Mouse (Mus musculus) hindbrain, embryonic 11.5 days (tissue): ENCODE data around the gene Tnfaip2. TPM values are rescaled to one million over a fixed set of nuclear protein-coding genes. Genes with fewer than 3 reads are reported as not detected.

ENCODE experiments used
- ATAC-seq: fragments of 200-750 bp; cut with Nextera tagmentation; 2 replicates; pipeline ENCODE4 v1.8.0; 2017; ENCODE audit warnings: mild to moderate bottlenecking, moderate TSS enrichment, moderate library complexity; ENCODE audit not compliant: low FRiP score
- DNase-seq: peaks from one replicate; pipeline ENCODE4 v3.0.0-alpha.2; 2015; ENCODE audit warnings: low spot score
- H3K27ac ChIP-seq: fragments of 300-500 bp; sonication (generic); 2 replicates; pipeline ENCODE4 v1.5.1; 2014; ENCODE audit warnings: mild to moderate bottlenecking, low read depth, low read length
- H3K27me3 ChIP-seq: fragments of 300-500 bp; sonication (generic); 2 replicates; pipeline ENCODE4 v1.6.1; 2014; ENCODE audit warnings: mild to moderate bottlenecking, low read length, moderate library complexity, mixed read lengths; ENCODE audit not compliant: control insufficient read depth, insufficient read depth
- H3K36me3 ChIP-seq: fragments of 300-500 bp; sonication (generic); 2 replicates; pipeline ENCODE4 v1.6.1; 2014; ENCODE audit warnings: mild to moderate bottlenecking, low read length, moderate library complexity, mixed read lengths; ENCODE audit not compliant: control insufficient read depth, insufficient read depth
- H3K4me1 ChIP-seq: fragments of 300-500 bp; sonication (generic); replicated peaks from 2 replicates; pipeline ENCODE4 v1.6.1; 2014; ENCODE audit warnings: low read length, mixed read lengths; ENCODE audit not compliant: control insufficient read depth, insufficient read depth
- H3K4me2 ChIP-seq: fragments of 300-500 bp; sonication (generic); replicated peaks from 2 replicates; pipeline ENCODE4 v1.6.1; 2014; ENCODE audit warnings: mild to moderate bottlenecking, low read depth, low read length
- H3K4me3 ChIP-seq: fragments of 300-500 bp; sonication (generic); 2 replicates; pipeline ENCODE4 v1.5.1; 2014; ENCODE audit warnings: low read depth, low read length
- H3K9ac ChIP-seq: fragments of 300-500 bp; sonication (generic); 2 replicates; pipeline ENCODE4 v1.6.1; 2014; ENCODE audit warnings: low read depth, low read length
- H3K9me3 ChIP-seq: fragments of 300-500 bp; sonication (generic); 2 replicates; pipeline ENCODE4 v1.6.1; 2016; ENCODE audit warnings: low read length; ENCODE audit not compliant: control insufficient read depth
- WGBS: fragments of 180-500 bp; shearing (Covaris S2); extraction: QIAGEN DNeasy Blood & Tissue Kit; methylation state at CpG from one replicate; pipeline ENCODE4 v1.1.7; 2014; 5-methylcytosine and 5-hydroxymethylcytosine counted together
- polyA plus RNA-seq: library from polyadenylated mRNA; unstranded; fragments of >200 nt; fragmentation: Nextera tagmentation; extraction: Ambion mirVana; gene quantifications from 2 replicates; pipeline ENCODE4 v1.2.1, GENCODE M21; 2014

Tnfaip2 gene
- polyA plus RNA-seq, 1 experiment from 2014 or later: 1.9 TPM

DNA sequence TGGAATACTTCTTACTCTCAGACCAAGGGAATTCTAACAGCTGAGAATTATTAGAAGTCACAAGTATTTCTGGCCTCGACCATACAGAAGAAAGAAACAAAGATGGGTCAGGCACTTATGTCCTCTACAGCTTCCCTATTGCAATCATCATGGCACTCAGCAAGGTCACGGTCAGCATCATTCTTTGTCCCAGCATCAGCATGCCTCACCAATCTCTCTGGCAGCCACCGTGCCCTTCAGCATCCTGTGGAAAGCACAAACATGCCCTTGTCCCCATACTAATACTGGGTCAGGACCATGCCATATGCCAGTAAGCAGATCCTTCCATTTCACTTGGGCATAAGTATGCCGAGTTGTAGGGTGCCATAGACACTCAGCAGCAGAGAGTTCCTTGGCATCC lies 52.7 kb downstream of the Tnfaip2 start:
- no peak overlapping the region for H3K9ac ChIP-seq
- no peak overlapping the region for H3K4me3 ChIP-seq
- ATAC-seq: no peak
- H3K4me1 ChIP-seq: no peaks in the 10 kb centered on the region
- no peaks in the 10 kb centered on the region for H3K9me3 ChIP-seq
- no peaks in the 10 kb centered on the region for H3K27me3 ChIP-seq
- H3K36me3 ChIP-seq: no peaks in the 10 kb centered on the region
- no peak for DNase-seq
- 65% methylated on average over 4 of the region's 4 CpGs for WGBS
- no peak overlapping the region for H3K27ac ChIP-seq
- no peak overlapping the region for H3K4me2 ChIP-seq

DNA sequence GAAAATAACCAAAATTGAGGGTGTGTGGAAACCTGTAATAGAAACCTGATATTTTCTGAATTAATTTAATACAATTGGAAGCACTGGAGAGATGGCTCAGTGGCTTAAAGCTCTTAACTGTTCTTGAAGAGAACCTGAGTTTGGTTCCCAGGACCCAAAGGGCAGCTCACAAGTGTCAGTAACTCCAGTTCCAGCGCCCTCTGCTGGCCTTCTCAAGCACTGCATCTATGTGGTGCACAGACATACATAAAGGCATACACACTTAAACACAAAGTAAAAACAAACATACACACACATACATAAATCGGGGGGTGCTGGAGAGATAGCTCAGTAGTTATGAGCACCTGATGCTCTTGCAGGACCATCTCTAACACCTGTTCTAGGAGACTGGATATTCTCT lies 54.8 kb downstream of the Tnfaip2 start:
- no peaks in the 10 kb centered on the region for H3K27me3 ChIP-seq
- H3K4me3 ChIP-seq: no peak overlapping the region
- DNase-seq: peak; percentile 22
- H3K4me2 ChIP-seq: no peak overlapping the region
- 49% methylated on average over 2 of the region's 2 CpGs for WGBS
- H3K27ac ChIP-seq: no peak overlapping the region
- H3K4me1 ChIP-seq: 0 out of 2 replicates have a peak, but pooled peaks cover 2% of the 10 kb centered on the region
- no peak overlapping the region for H3K9ac ChIP-seq
- H3K36me3 ChIP-seq: no peaks in the 10 kb centered on the region
- no peaks in the 10 kb centered on the region for H3K9me3 ChIP-seq
- ATAC-seq: no peak

DNA sequence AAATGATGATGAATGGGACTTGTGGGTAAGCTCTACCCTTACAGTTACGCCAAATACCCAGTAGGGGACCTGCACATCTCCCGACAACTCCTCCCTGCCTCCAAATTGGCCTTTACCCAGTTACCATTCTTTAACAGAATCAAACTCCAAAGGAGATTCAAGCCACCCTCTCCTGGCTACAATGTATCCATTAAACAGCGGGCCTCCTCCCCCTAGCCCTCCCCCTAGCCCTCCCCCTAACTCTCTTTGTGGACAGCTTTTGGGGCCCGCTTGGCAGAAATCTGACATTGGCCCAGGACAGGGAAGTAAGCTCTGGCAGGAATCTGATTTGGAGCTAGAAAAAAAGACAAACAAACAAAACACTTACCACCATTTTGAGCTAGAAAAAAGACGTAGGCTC lies 57.3 kb downstream of the Tnfaip2 start:
- 47% methylated on average over 5 of the region's 5 CpGs for WGBS

DNA sequence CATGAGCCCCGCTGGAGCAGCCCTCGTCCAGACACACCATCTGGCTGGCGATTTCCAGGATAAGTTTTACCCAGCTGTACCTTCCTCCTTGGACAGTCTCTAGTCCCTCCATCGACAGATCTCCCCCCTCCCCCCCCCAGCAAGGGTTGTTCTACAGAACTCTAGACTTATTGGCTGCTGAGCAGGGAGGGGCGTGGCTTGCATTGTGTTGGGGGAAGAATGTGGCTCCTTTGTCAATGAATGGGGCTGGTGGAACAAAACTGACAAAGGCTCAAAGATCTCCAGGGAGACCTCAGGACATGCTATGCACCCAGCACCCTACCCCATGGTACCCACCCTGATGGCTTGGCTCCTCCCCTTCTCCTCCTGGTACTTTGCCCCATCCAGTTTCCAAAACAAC lies 58.5 kb downstream of the Tnfaip2 start:
- peak; percentile 82 for DNase-seq
- Histone ChIP-seq H3K4me2 (0 out of 2 replicates have a peak overlapping the region, but pooled peaks have one; percentile 2), H3K4me3 (no peak overlapping the region), H3K9me3 (no peaks in the 10 kb centered on the region), H3K27ac (peak overlapping the region; percentile 62), H3K36me3 (no peaks in the 10 kb centered on the region), H3K27me3 (no peaks in the 10 kb centered on the region), H3K9ac (peak overlapping the region; percentile 40; the same call in 1 of the 2 replicates), H3K4me1 (0 out of 2 replicates have a peak, but pooled peaks cover 2% of the 10 kb centered on the region)
- WGBS: 9% methylated on average over 5 of the region's 5 CpGs
- peak; percentile 91 for ATAC-seq

More for the DNA sequence above, 57.3 kb downstream of the Tnfaip2 start:
- H3K4me2 ChIP-seq: no peak overlapping the region
- ATAC-seq: no peak
- no peak for DNase-seq
- H3K9ac ChIP-seq: no peak overlapping the region
- no peaks in the 10 kb centered on the region for H3K9me3 ChIP-seq
- no peak overlapping the region for H3K27ac ChIP-seq
- H3K4me3 ChIP-seq: no peak overlapping the region
- H3K36me3 ChIP-seq: no peaks in the 10 kb centered on the region
- 0 out of 2 replicates have a peak, but pooled peaks cover 2% of the 10 kb centered on the region for H3K4me1 ChIP-seq
- H3K27me3 ChIP-seq: no peaks in the 10 kb centered on the region

DNA sequence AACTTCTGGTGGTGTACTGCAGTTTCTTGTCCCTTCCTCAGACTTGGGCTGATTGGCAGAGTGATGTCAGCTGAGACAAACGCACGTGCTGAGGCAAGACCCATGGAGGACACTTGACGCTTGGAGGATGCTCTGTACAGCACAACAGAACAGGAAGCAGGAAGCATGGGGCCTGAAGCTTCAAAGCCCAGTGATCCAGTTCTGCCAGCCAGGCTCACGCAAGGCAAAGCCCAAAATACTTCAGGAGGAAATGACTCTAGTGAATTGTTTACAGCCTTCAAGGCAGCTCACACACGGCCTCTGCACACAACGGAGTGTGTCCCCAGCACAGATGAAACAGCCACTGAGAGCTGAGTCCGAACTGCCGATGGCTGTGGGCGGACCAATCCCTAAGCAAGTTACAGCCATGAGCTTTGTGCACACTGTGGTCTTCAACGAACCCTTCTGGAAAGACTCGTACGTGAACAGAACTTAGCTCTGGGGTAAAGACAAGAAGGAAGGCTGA lies 60.8 kb downstream of the Tnfaip2 start:
- no peaks in the 10 kb centered on the region for H3K9me3 ChIP-seq
- H3K4me3 ChIP-seq: no peak overlapping the region
- no peaks in the 10 kb centered on the region for H3K27me3 ChIP-seq
- no peak overlapping the region for H3K4me2 ChIP-seq
- DNase-seq: no peak
- H3K36me3 ChIP-seq: no peaks in the 10 kb centered on the region
- whole genome bisulfite sequencing: 82% methylated on average over 12 of the region's 12 CpGs
- H3K4me1 ChIP-seq: 0 out of 2 replicates have a peak, but pooled peaks cover 2% of the 10 kb centered on the region
- no peak overlapping the region for H3K9ac ChIP-seq
- no peak overlapping the region for H3K27ac ChIP-seq
- no peak for ATAC-seq

DNA sequence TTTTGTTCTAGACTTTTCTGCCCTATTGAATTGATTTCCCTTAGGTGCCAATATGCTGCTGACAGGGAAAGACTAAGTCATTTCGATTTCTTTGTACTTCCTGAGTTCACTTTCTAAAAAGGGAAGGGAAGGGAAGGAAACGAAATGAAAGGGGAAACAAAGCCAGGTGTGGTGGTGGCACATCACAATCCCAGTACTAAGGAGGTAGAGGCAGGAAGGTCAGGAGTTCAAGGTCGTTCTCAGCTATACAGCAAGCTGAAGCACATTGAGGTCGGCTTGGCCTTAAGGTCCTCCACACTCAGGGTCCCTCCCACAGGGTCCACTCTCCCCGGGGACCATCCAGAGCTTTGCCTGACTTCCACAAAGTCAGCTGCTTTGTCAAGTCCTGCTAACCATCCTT lies 61.3 kb downstream of the Tnfaip2 start:
- no peaks in the 10 kb centered on the region for H3K9me3 ChIP-seq
- WGBS: 77% methylated on average over 5 of the region's 5 CpGs
- no peak for ATAC-seq
- no peak overlapping the region for H3K9ac ChIP-seq
- H3K27me3 ChIP-seq: no peaks in the 10 kb centered on the region
- H3K4me3 ChIP-seq: no peak overlapping the region
- H3K36me3 ChIP-seq: no peaks in the 10 kb centered on the region
- DNase-seq: no peak
- H3K4me2 ChIP-seq: no peak overlapping the region
- 0 out of 2 replicates have a peak, but pooled peaks cover 2% of the 10 kb centered on the region for H3K4me1 ChIP-seq
- no peak overlapping the region for H3K27ac ChIP-seq

Other genes with a start within 250 kb of the Tnfaip2 start
- gene Amn, start 171.4 kb upstream of the Tnfaip2 start, polyA plus RNA-seq: 0.76 TPM in 1 of 2 replicates, not detected in the other
- 28.6 and 31.9 TPM in 2 replicates for gene Cdc42bpb, start 64.8 kb upstream of the Tnfaip2 start, polyA plus RNA-seq
- gene Lbhd2, start 35.7 kb upstream of the Tnfaip2 start, polyA plus RNA-seq: 0.47 TPM in 1 of 2 replicates, not detected in the other
- 3.5 and 3.8 TPM in 2 replicates for gene Exoc3l4, start 25.5 kb upstream of the Tnfaip2 start, polyA plus RNA-seq
- gene Gm266, start 43.4 kb downstream of the Tnfaip2 start, polyA plus RNA-seq: 8.9 and 10.1 TPM in 2 replicates
- gene Eif5, start 95.5 kb downstream of the Tnfaip2 start, polyA plus RNA-seq: 695 and 707 TPM in 2 replicates
- gene Mark3, start 132.1 kb downstream of the Tnfaip2 start, polyA plus RNA-seq: 76.6 and 76.8 TPM in 2 replicates
- gene Ckb, start 229.9 kb downstream of the Tnfaip2 start, polyA plus RNA-seq: 2,103 and 2,160 TPM in 2 replicates
- 4.5 and 5.0 TPM in 2 replicates for gene Trmt61a, start 235.6 kb downstream of the Tnfaip2 start, polyA plus RNA-seq